Mouse (Mus musculus): ENCODE data around the gene Il1b. TPM values are rescaled to one million over a fixed set of nuclear protein-coding genes. Genes with fewer than 3 reads are reported as not detected.

The Il1b gene
- polyA plus RNA-seq, 1 experiment from 2014 or later, result 0.22 TPM

DNA sequence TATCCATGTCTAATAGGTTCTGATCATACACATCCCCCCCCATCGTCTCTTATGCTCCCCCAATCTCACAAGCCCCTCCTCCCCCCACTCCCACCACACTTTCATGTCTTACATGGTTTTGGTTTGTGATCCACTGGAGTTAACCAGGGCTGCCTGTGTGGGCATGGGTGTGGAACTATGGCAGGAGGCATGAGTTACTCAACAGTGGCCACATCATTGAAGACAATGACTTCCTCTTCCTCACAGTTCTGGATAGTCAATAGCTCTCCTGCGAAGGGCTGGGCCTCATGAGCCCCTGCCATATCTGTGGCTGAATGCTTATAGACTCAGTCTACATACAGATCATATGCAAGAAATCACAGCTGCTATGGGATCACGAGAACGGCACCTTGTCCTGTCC lies 42.7 kb downstream of the Il1b start:
- H3K36me3 ChIP-seq (replicated peaks; ENCODE audit: control insufficient read depth, insufficient read depth, low read depth, low read length), result no peaks in the 10 kb centered on the region

DNA sequence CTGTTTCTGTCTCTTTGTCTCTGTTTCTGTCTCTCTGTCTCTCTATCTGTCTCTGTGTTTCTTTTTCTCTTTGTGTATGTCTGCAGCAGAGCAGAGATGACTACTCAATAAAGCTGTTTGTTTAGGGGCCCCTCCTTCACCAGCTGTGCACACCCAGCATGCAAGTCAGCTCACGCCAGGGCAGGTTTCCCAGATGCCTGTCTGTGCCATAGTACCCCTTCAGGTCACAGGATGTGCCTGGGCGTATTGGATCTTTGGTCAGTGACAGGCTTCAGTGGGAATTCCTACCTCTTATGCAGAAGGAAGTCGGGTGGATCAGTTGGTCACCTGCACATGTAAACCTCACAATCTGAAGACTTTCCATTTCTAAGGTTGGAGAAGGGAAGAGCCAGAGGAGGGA lies 46.7 kb downstream of the Il1b start:
- no peak overlapping the region for H3K4me2 ChIP-seq (ENCODE audit: low read depth, low read length)
- ATAC-seq (replicated peaks; ENCODE audit: insufficient number of reproducible peaks, low FRiP score, low TSS enrichment, low read depth) (no peak), DNase-seq (ENCODE audit: low spot score) (no peak)
- H3K9ac ChIP-seq (replicated peaks; ENCODE audit: low read length), result no peak overlapping the region
- H3K4me1 ChIP-seq (ENCODE audit: control insufficient read depth, insufficient read depth, low read length), result no peaks in the 10 kb centered on the region
- no peaks in the 10 kb centered on the region for H3K27me3 ChIP-seq (ENCODE audit: control insufficient read depth, insufficient read depth, low read length)
- H3K4me3 ChIP-seq (ENCODE audit: low read depth, low read length), result no peak overlapping the region
- H3K27ac ChIP-seq (replicated peaks; ENCODE audit: low read depth, low read length), result no peak overlapping the region
- H3K36me3 ChIP-seq (replicated peaks; ENCODE audit: control insufficient read depth, insufficient read depth, low read depth, low read length), result no peaks in the 10 kb centered on the region
- no peaks in the 10 kb centered on the region for H3K9me3 ChIP-seq (replicated peaks; ENCODE audit: control insufficient read depth, low read length)
- WGBS, result 73% methylated on average over 3 of the region's 3 CpGs

More for the DNA sequence above, 42.7 kb downstream of the Il1b start:
- H3K4me3 ChIP-seq (ENCODE audit: low read depth, low read length), result no peak overlapping the region
- no peak overlapping the region for H3K4me2 ChIP-seq (ENCODE audit: low read depth, low read length)
- no peak overlapping the region for H3K27ac ChIP-seq (replicated peaks; ENCODE audit: low read depth, low read length)
- DNase-seq (ENCODE audit: low spot score), result no peak
- WGBS, result 89% methylated on average over 4 of the region's 4 CpGs
- no peak overlapping the region for H3K9ac ChIP-seq (replicated peaks; ENCODE audit: low read length)
- no peak for ATAC-seq (replicated peaks; ENCODE audit: insufficient number of reproducible peaks, low FRiP score, low TSS enrichment, low read depth)
- H3K4me1 ChIP-seq (ENCODE audit: control insufficient read depth, insufficient read depth, low read length), result no peaks in the 10 kb centered on the region
- H3K9me3 ChIP-seq (replicated peaks; ENCODE audit: control insufficient read depth, low read length), result no peaks in the 10 kb centered on the region
- H3K27me3 ChIP-seq (ENCODE audit: control insufficient read depth, insufficient read depth, low read length), result no peaks in the 10 kb centered on the region

- no peaks in the 10 kb centered on the region for H3K36me3 ChIP-seq (replicated peaks; ENCODE audit: control insufficient read depth, insufficient read depth, low read depth, low read length)
- WGBS, result 73% methylated on average over 1 of the region's 1 CpGs
- H3K27ac ChIP-seq (replicated peaks; ENCODE audit: low read depth, low read length), result no peak overlapping the region
- ATAC-seq (replicated peaks; ENCODE audit: insufficient number of reproducible peaks, low FRiP score, low TSS enrichment, low read depth) (no peak), DNase-seq (ENCODE audit: low spot score) (no peak)
- no peak overlapping the region for H3K4me2 ChIP-seq (ENCODE audit: low read depth, low read length)
- no peaks in the 10 kb centered on the region for H3K27me3 ChIP-seq (ENCODE audit: control insufficient read depth, insufficient read depth, low read length)
- H3K4me1 ChIP-seq (ENCODE audit: control insufficient read depth, insufficient read depth, low read length), result no peaks in the 10 kb centered on the region
- no peak overlapping the region for H3K4me3 ChIP-seq (ENCODE audit: low read depth, low read length)
- H3K9ac ChIP-seq (replicated peaks; ENCODE audit: low read length), result no peak overlapping the region
- H3K9me3 ChIP-seq (replicated peaks; ENCODE audit: control insufficient read depth, low read length), result no peaks in the 10 kb centered on the region
These were observed 48.8 kb downstream of the Il1b start for GRCm38 (mm10) chr2:129322117-129322635.

DNA sequence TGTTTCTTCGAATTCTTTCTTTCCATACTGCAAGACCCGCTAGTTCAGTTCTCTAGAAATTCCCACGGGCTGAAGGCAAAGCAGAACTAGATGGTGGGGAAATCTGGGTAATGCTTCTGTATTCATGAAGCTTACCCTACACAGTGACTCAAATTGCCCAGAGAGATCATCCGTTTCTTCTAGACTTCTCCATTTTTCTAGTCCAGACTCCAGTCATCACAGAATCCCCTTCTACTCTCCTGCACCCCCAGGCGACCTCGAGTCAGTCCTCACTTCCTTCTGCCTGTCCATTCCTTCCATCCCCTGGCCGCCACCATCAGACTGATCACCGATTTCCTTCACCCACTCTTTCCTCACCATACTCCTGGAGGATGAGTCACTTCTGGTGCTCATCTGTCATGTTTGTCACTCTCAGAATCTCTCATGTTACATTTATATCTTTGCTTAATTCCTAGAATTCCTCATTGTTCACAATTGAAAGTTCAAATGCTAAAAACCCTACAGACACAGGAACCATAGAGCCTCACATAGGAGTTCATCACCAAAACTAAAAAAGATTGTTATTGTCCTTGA lies 50.8 kb downstream of the Il1b start:
- DNase-seq (ENCODE audit: low spot score) (no peak), ATAC-seq (replicated peaks; ENCODE audit: insufficient number of reproducible peaks, low FRiP score, low TSS enrichment, low read depth) (no peak)
- Histone ChIP-seq H3K9me3 (replicated peaks; ENCODE audit: control insufficient read depth, low read length) (no peaks in the 10 kb centered on the region), H3K4me1 (ENCODE audit: control insufficient read depth, insufficient read depth, low read length) (no peaks in the 10 kb centered on the region), H3K4me2 (ENCODE audit: low read depth, low read length) (no peak overlapping the region), H3K27ac (replicated peaks; ENCODE audit: low read depth, low read length) (no peak overlapping the region), H3K27me3 (ENCODE audit: control insufficient read depth, insufficient read depth, low read length) (no peaks in the 10 kb centered on the region), H3K4me3 (ENCODE audit: low read depth, low read length) (no peak overlapping the region), H3K36me3 (replicated peaks; ENCODE audit: control insufficient read depth, insufficient read depth, low read depth, low read length) (no peaks in the 10 kb centered on the region), H3K9ac (replicated peaks; ENCODE audit: low read length) (no peak overlapping the region)
- 83% methylated on average over 8 of the region's 8 CpGs for WGBS

- Histone ChIP-seq H3K4me3 (ENCODE audit: low read depth, low read length) (no peak overlapping the region), H3K9ac (replicated peaks; ENCODE audit: low read length) (no peak overlapping the region), H3K27ac (replicated peaks; ENCODE audit: low read depth, low read length) (no peak overlapping the region), H3K4me2 (ENCODE audit: low read depth, low read length) (no peak overlapping the region), H3K9me3 (replicated peaks; ENCODE audit: control insufficient read depth, low read length) (no peaks in the 10 kb centered on the region), H3K27me3 (ENCODE audit: control insufficient read depth, insufficient read depth, low read length) (no peaks in the 10 kb centered on the region), H3K4me1 (ENCODE audit: control insufficient read depth, insufficient read depth, low read length) (no peaks in the 10 kb centered on the region), H3K36me3 (replicated peaks; ENCODE audit: control insufficient read depth, insufficient read depth, low read depth, low read length) (no peaks in the 10 kb centered on the region)
- ATAC-seq (replicated peaks; ENCODE audit: insufficient number of reproducible peaks, low FRiP score, low TSS enrichment, low read depth) (no peak), DNase-seq (ENCODE audit: low spot score) (no peak)
- WGBS, result 83% methylated on average over 4 of the region's 4 CpGs
These were observed 55.1 kb downstream of the Il1b start for GRCm38 (mm10) chr2:129315831-129316230.

GRCm38 (mm10) chr2:129314880-129315279 lies 56.1 kb downstream of the Il1b start:
- no peak overlapping the region for H3K9ac ChIP-seq (replicated peaks; ENCODE audit: low read length)
- 83% methylated on average over 6 of the region's 6 CpGs for WGBS
- no peaks in the 10 kb centered on the region for H3K4me1 ChIP-seq (ENCODE audit: control insufficient read depth, insufficient read depth, low read length)
- DNase-seq (ENCODE audit: low spot score), result no peak
- ATAC-seq (replicated peaks; ENCODE audit: insufficient number of reproducible peaks, low FRiP score, low TSS enrichment, low read depth), result no peak
- H3K4me3 ChIP-seq (ENCODE audit: low read depth, low read length), result no peak overlapping the region
- H3K9me3 ChIP-seq (replicated peaks; ENCODE audit: control insufficient read depth, low read length), result no peaks in the 10 kb centered on the region
- no peak overlapping the region for H3K4me2 ChIP-seq (ENCODE audit: low read depth, low read length)
- H3K36me3 ChIP-seq (replicated peaks; ENCODE audit: control insufficient read depth, insufficient read depth, low read depth, low read length), result no peaks in the 10 kb centered on the region
- H3K27me3 ChIP-seq (ENCODE audit: control insufficient read depth, insufficient read depth, low read length), result no peaks in the 10 kb centered on the region
- no peak overlapping the region for H3K27ac ChIP-seq (replicated peaks; ENCODE audit: low read depth, low read length)

Other genes with a start within 250 kb of the Il1b start
- 26.8 and 29.0 TPM in 2 replicates for gene Chchd5, start 241.4 kb downstream of the Il1b start, polyA plus RNA-seq (2014; fragmentation: Nextera tagmentation; extraction: Ambion mirVana)
- 50.5 and 51.6 TPM in 2 replicates for gene Slc20a1, start 172.4 kb downstream of the Il1b start, polyA plus RNA-seq (2014; fragmentation: Nextera tagmentation; extraction: Ambion mirVana)
- 101 and 111 TPM in 2 replicates for gene Ckap2l, start 73.9 kb downstream of the Il1b start, polyA plus RNA-seq (2014; fragmentation: Nextera tagmentation; extraction: Ambion mirVana)
- gene Il1a, start 61.2 kb downstream of the Il1b start, polyA plus RNA-seq (2014; fragmentation: Nextera tagmentation; extraction: Ambion mirVana), result 0.13 TPM in 1 of 2 replicates, not detected in the other
- not detected in 2 replicates for gene F830045P16Rik, start 165.5 kb upstream of the Il1b start, polyA plus RNA-seq (2014; fragmentation: Nextera tagmentation; extraction: Ambion mirVana)
- gene Sirpa, start 221.7 kb upstream of the Il1b start, polyA plus RNA-seq (2014; fragmentation: Nextera tagmentation; extraction: Ambion mirVana), result 20.9 and 21.2 TPM in 2 replicates